Mouse (Mus musculus): Measurements from ENCODE around the gene Hsd3b2. TPM values are rescaled to one million over a fixed set of nuclear protein-coding genes. Genes with fewer than 3 reads are reported as not detected.

Gene Hsd3b2
- polyA plus RNA-seq, 1 experiment = 48.8 TPM

DNA sequence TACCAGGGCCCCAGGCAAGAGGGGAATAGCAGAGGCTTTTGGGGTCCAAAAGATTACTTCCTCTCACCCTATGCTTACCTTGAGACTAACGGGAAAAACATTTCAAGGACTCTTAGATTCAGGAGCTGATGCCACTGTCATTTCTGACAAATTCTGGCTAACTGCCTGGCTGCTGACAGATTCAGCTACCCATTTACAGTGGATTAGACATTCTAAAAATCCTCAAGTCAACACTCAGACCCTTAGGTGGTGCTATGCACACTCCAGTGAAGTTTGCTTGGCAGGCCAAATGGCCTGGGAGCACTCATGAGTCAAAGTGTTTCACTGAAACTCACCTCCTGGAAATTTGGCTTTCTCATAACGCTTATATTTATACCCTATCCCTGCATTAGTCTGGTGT, 1.9 kb upstream of the Hsd3b2 start:
- Histone ChIP-seq H3K36me3 (ENCODE audit: control insufficient read depth, insufficient read depth, low read length) (no peaks in the 10 kb centered on the region), H3K4me1 (ENCODE audit: control insufficient read depth, insufficient read depth, low read length) (peaks cover 8% of the 10 kb centered on the region; the same call in 1 of the 2 replicates), H3K4me3 (ENCODE audit: insufficient read depth, low read depth, low read length) (no peak overlapping the region), H3K27ac (ENCODE audit: insufficient read depth, low read depth, low read length) (no peak overlapping the region), H3K27me3 (replicated peaks; ENCODE audit: control insufficient read depth, insufficient read depth, low read length) (no peaks in the 10 kb centered on the region)
- WGBS = 62% methylated on average over 2 of the region's 2 CpGs
- TF ChIP-seq CTCF (conservative IDR thresholded peaks at IDR 0.05; ENCODE audit: insufficient read depth, insufficient read length, low read depth, low read length) (peak; percentile 37; the same call in 1 of the 2 replicates), POLR2A (IDR thresholded peaks at IDR 0.05; ENCODE audit: low read depth, low read length) (no peak)
- peak; percentile 87 for DNase-seq

- TF ChIP-seq CTCF (conservative IDR thresholded peaks at IDR 0.05; ENCODE audit: insufficient read depth, insufficient read length, low read depth, low read length) (no peak), POLR2A (IDR thresholded peaks at IDR 0.05; ENCODE audit: low read depth, low read length) (no peak)
- no peak overlapping the region for H3K27ac ChIP-seq (ENCODE audit: insufficient read depth, low read depth, low read length)
- H3K36me3 ChIP-seq (ENCODE audit: control insufficient read depth, insufficient read depth, low read length) = no peaks in the 10 kb centered on the region; the same call in 1 of the 2 replicates
- no peak overlapping the region for H3K4me3 ChIP-seq (ENCODE audit: insufficient read depth, low read depth, low read length)
- DNase-seq = peak; percentile 58
- H3K4me1 ChIP-seq (ENCODE audit: control insufficient read depth, insufficient read depth, low read length) = peaks cover 8% of the 10 kb centered on the region; the same call in 1 of the 2 replicates
- H3K27me3 ChIP-seq (replicated peaks; ENCODE audit: control insufficient read depth, insufficient read depth, low read length) = no peaks in the 10 kb centered on the region
These were observed 3.6 kb downstream of the Hsd3b2 start for GRCm38 (mm10) chr3:98720740-98721139.

DNA sequence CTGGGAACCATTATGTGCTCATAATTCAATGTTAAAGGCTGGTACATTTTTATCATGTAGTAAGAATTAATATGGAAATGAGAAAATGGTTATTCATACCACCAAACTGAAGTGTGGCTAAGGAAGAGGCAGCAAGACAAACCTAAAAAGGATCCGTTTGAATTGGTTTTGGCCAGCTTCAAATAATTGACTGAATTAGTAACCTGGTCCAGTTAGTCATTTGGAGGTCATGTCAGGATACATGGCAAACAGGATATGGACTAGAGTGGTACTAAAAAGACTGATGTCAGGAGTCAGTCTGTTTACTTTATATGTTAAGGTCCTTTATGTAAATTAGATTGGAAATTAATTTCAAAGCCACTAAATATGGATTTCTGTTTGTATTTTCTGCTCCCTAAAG, 41.9 kb downstream of the Hsd3b2 start:
- TF ChIP-seq POLR2A (IDR thresholded peaks at IDR 0.05; ENCODE audit: low read depth, low read length) (no peak), CTCF (conservative IDR thresholded peaks at IDR 0.05; ENCODE audit: insufficient read depth, insufficient read length, low read depth, low read length) (no peak)
- Histone ChIP-seq H3K4me1 (ENCODE audit: control insufficient read depth, insufficient read depth, low read length) (peaks cover 8% of the 10 kb centered on the region; the same call in 1 of the 2 replicates), H3K27me3 (replicated peaks; ENCODE audit: control insufficient read depth, insufficient read depth, low read length) (no peaks in the 10 kb centered on the region), H3K36me3 (ENCODE audit: control insufficient read depth, insufficient read depth, low read length) (no peaks in the 10 kb centered on the region), H3K4me3 (ENCODE audit: insufficient read depth, low read depth, low read length) (no peak overlapping the region), H3K27ac (ENCODE audit: insufficient read depth, low read depth, low read length) (no peak overlapping the region)
- 37% methylated on average over 1 of the region's 1 CpGs for WGBS
- peak; percentile 81 for DNase-seq

DNA sequence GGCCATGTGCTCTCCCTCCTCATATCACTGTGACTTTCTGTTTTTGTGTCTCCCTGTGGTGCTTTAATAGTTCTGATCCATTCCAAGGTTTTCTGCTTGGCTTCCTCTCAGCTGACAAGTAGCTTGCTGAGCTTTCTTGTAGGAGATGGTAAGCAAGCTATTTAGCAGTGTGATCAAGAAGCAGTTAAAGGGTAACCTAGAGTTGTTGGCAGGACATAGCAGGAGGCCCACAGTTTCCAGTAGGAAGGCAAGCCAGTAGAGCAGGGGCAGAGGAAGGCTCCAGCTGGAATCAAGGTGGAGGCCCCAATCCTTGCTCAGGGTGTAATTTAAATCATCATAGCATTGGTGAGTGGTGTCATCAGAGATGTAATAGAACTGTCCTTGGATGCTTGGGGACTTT, 43.6 kb downstream of the Hsd3b2 start:
- Histone ChIP-seq H3K4me3 (ENCODE audit: insufficient read depth, low read depth, low read length) (no peak overlapping the region), H3K36me3 (ENCODE audit: control insufficient read depth, insufficient read depth, low read length) (no peaks in the 10 kb centered on the region), H3K27ac (ENCODE audit: insufficient read depth, low read depth, low read length) (peak overlapping the region; percentile 95), H3K4me1 (ENCODE audit: control insufficient read depth, insufficient read depth, low read length) (peaks cover 8% of the 10 kb centered on the region; the same call in 1 of the 2 replicates), H3K27me3 (replicated peaks; ENCODE audit: control insufficient read depth, insufficient read depth, low read length) (no peaks in the 10 kb centered on the region)
- TF ChIP-seq CTCF (conservative IDR thresholded peaks at IDR 0.05; ENCODE audit: insufficient read depth, insufficient read length, low read depth, low read length) (no peak), POLR2A (IDR thresholded peaks at IDR 0.05; ENCODE audit: low read depth, low read length) (no peak)
- DNase-seq = peak; percentile 92

Other genes starting within 250 kb of the Hsd3b2 start
- gene Hsd3b4, start 214.0 kb downstream of the Hsd3b2 start, polyA plus RNA-seq (2012; rRNA removed) = 341 TPM in 2 replicates
- 795 and 1,015 TPM in 2 replicates for gene Gm10681, start 135.7 kb downstream of the Hsd3b2 start, polyA plus RNA-seq (2012; rRNA removed)
- 0.19 and 0.26 TPM in 2 replicates for gene Hsd3b5, start 94.3 kb downstream of the Hsd3b2 start, polyA plus RNA-seq (2012; rRNA removed)
- gene Hsd3b3, start 38.6 kb upstream of the Hsd3b2 start, polyA plus RNA-seq (2012; rRNA removed) = 84.3 and 89.2 TPM in 2 replicates
- gene Hsd3b6, start 89.9 kb upstream of the Hsd3b2 start, polyA plus RNA-seq (2012; rRNA removed) = not detected in 2 replicates
- gene Hsd3b1, start 135.3 kb upstream of the Hsd3b2 start, polyA plus RNA-seq (2012; rRNA removed) = 0.22 and 21.5 TPM in 2 replicates
- 424 and 426 TPM in 2 replicates for gene Hao2, start 168.7 kb upstream of the Hsd3b2 start, polyA plus RNA-seq (2012; rRNA removed)